Mouse (Mus musculus): ENCODE data around the gene Igsf21.

Igsf21 gene

GRCm38 (mm10) chr4:140192276-140193002 is 54.1 kb downstream of the Igsf21 start:
- no peak for DNase-seq

GRCm38 (mm10) chr4:140189601-140190000 is 57.0 kb downstream of the Igsf21 start:
- no peak for DNase-seq

- DNase-seq: no peak
These were observed 58.0 kb downstream of the Igsf21 start for GRCm38 (mm10) chr4:140188626-140189025.

- DNase-seq: peak; percentile 83
These were observed 59.0 kb downstream of the Igsf21 start for GRCm38 (mm10) chr4:140187404-140188145.

- DNase-seq: peak; percentile 87
These were observed 67.0 kb downstream of the Igsf21 start for GRCm38 (mm10) chr4:140179576-140179975.

GRCm38 (mm10) chr4:140177055-140177454 is 69.5 kb downstream of the Igsf21 start:
- DNase-seq: no peak

GRCm38 (mm10) chr4:140173746-140174399 is 72.7 kb downstream of the Igsf21 start:
- no peak for DNase-seq

GRCm38 (mm10) chr4:140173084-140173483 is 73.5 kb downstream of the Igsf21 start:
- no peak for DNase-seq

- DNase-seq: no peak
These were observed 74.7 kb downstream of the Igsf21 start for GRCm38 (mm10) chr4:140171917-140172316.

- no peak for DNase-seq
These were observed 75.4 kb downstream of the Igsf21 start for GRCm38 (mm10) chr4:140171189-140171588.

- DNase-seq: no peak
These were observed 80.7 kb downstream of the Igsf21 start for GRCm38 (mm10) chr4:140165851-140166250.

- no peak for DNase-seq
These were observed 81.9 kb downstream of the Igsf21 start for GRCm38 (mm10) chr4:140164662-140165061.

GRCm38 (mm10) chr4:140159617-140160016 is 87.0 kb downstream of the Igsf21 start:
- DNase-seq: peak; percentile 44

- peak; percentile 32 for DNase-seq
These were observed 91.6 kb downstream of the Igsf21 start for GRCm38 (mm10) chr4:140154899-140155463.

GRCm38 (mm10) chr4:140154484-140154883 is 92.1 kb downstream of the Igsf21 start:
- DNase-seq: no peak

GRCm38 (mm10) chr4:140153711-140154114 is 92.9 kb downstream of the Igsf21 start:
- no peak for DNase-seq

- DNase-seq: peak; percentile 74
These were observed 93.5 kb downstream of the Igsf21 start for GRCm38 (mm10) chr4:140153101-140153500.

GRCm38 (mm10) chr4:140149706-140150105 is 96.9 kb downstream of the Igsf21 start:
- DNase-seq: no peak

- peak; percentile 55 for DNase-seq
These were observed 98.5 kb downstream of the Igsf21 start for GRCm38 (mm10) chr4:140147857-140148695.

GRCm38 (mm10) chr4:140147079-140147840 is 99.3 kb downstream of the Igsf21 start:
- DNase-seq: peak; percentile 34

GRCm38 (mm10) chr4:140143884-140144525 is 102.6 kb downstream of the Igsf21 start:
- DNase-seq: peak; percentile 40
